Mouse (Mus musculus) T-helper 17 cell (primary cell): ENCODE results near the gene Sphk2.

Experiments
- in situ Hi-C, 2 experiments: fragments of 300-600 bp; cut with MboI, MseI; formaldehyde crosslinking; loops; 1 replicate in 1 of 2; 2 replicates in 1 of 2; pipeline ENCODE4 v1.15.1; 2025; ENCODE audit warnings: high pct_unique_total_duplicates in 2 of 2

Gene Sphk2

GRCm38 (mm10) chr7:45725151-45725550, 7.3 kb upstream of the Sphk2 start:
- in situ Hi-C loops, result no loop called here

GRCm38 (mm10) chr7:45723781-45724180, 6.0 kb upstream of the Sphk2 start:
- in situ Hi-C loops, result loop anchor here in 1 of 2 experiments (5.0 kb wide), 1 partner anchor 871 kb away; no protein-coding TSS in a partner anchor

GRCm38 (mm10) chr7:45723301-45723700, 5.5 kb upstream of the Sphk2 start:
- in situ Hi-C loops, result loop anchor here in 1 of 2 experiments (5.0 kb wide), 1 partner anchor 871 kb away; no protein-coding TSS in a partner anchor

GRCm38 (mm10) chr7:45722348-45722713, 4.5 kb upstream of the Sphk2 start:
- in situ Hi-C loops, result loop anchor here in 1 of 2 experiments (5.0 kb wide), 1 partner anchor 870 kb away; no protein-coding TSS in a partner anchor

- in situ Hi-C loops, result loop anchor here in 1 of 2 experiments (5.0 kb wide), 1 partner anchor 869 kb away; no protein-coding TSS in a partner anchor
Observed at GRCm38 (mm10) chr7:45721642-45722347, 4.0 kb upstream of the Sphk2 start.

GRCm38 (mm10) chr7:45721234-45721571, 3.4 kb upstream of the Sphk2 start:
- in situ Hi-C loops, result loop anchor here in 1 of 2 experiments (5.0 kb wide), 1 partner anchor 869 kb away; no protein-coding TSS in a partner anchor

- in situ Hi-C loops, result loop anchor here in 1 of 2 experiments (5.0 kb wide), 1 partner anchor 868 kb away; no protein-coding TSS in a partner anchor
Observed at GRCm38 (mm10) chr7:45720413-45721233, 2.8 kb upstream of the Sphk2 start, which contains the start of gene Fam83e. Gene Fam83e, plus strand, starts transcription at chr7:45721212.

GRCm38 (mm10) chr7:45719738-45720412, 2.1 kb upstream of the Sphk2 start:
- in situ Hi-C loops, result loop anchor here in 1 of 2 experiments (5.0 kb wide), 1 partner anchor 868 kb away; no protein-coding TSS in a partner anchor

- in situ Hi-C loops, result no loop called here
Observed at GRCm38 (mm10) chr7:45719180-45719579, 1.4 kb upstream of the Sphk2 start.

GRCm38 (mm10) chr7:45718331-45718730, 529 bp upstream of the Sphk2 start:
- in situ Hi-C loops, result no loop called here

- in situ Hi-C loops, result no loop called here
Observed at GRCm38 (mm10) chr7:45716952-45717917, 567 bp downstream of the Sphk2 start.

GRCm38 (mm10) chr7:45716460-45716857, 1.3 kb downstream of the Sphk2 start:
- in situ Hi-C loops, result no loop called here

- in situ Hi-C loops, result no loop called here
Observed at GRCm38 (mm10) chr7:45715741-45716459, 1.9 kb downstream of the Sphk2 start.

- in situ Hi-C loops, result no loop called here
Observed at GRCm38 (mm10) chr7:45715090-45715708, 2.6 kb downstream of the Sphk2 start, which contains the start of gene Rpl18. Gene Rpl18, plus strand, starts transcription at chr7:45715457.

- in situ Hi-C loops, result no loop called here
Observed at GRCm38 (mm10) chr7:45714630-45715089, 3.1 kb downstream of the Sphk2 start.

- in situ Hi-C loops, result no loop called here
Observed at GRCm38 (mm10) chr7:45713881-45714520, 3.8 kb downstream of the Sphk2 start.

GRCm38 (mm10) chr7:45713396-45713795, 4.4 kb downstream of the Sphk2 start:
- in situ Hi-C loops, result no loop called here

GRCm38 (mm10) chr7:45712022-45712757, 5.6 kb downstream of the Sphk2 start:
- in situ Hi-C loops, result no loop called here
